Mouse (Mus musculus) neural tube, embryonic 11.5 days (tissue): Measurements from ENCODE around the gene Nat8. TPM values are rescaled to one million over a fixed set of nuclear protein-coding genes. Genes with fewer than 3 reads are reported as not detected.
"Not testable (repeated sequence)": the region's sequence is repeated elsewhere in the genome, so short reads cannot be mapped to it uniquely, and the experiment has no call there.

Experiments used
- ATAC-seq: fragments of 200-750 bp; cut with Nextera tagmentation; 2 replicates; pipeline ENCODE4 v1.8.0; 2017; ENCODE audit warnings: moderate number of reproducible peaks, mild to moderate bottlenecking, moderate TSS enrichment, moderate library complexity; ENCODE audit not compliant: insufficient read depth, low FRiP score, low TSS enrichment
- DNase-seq: peaks from one replicate; pipeline ENCODE4 v3.0.0-alpha.2; 2015; ENCODE audit warnings: low spot score
- H3K27ac ChIP-seq: fragments of 300-500 bp; sonication (generic); 2 replicates; pipeline ENCODE4 v1.5.1; 2014; ENCODE audit warnings: low read depth, mild to moderate bottlenecking, low read length
- H3K27me3 ChIP-seq: fragments of 300-500 bp; sonication (generic); 2 replicates; pipeline ENCODE4 v1.6.1; 2014; ENCODE audit warnings: mild to moderate bottlenecking, low read length, mixed read lengths; ENCODE audit not compliant: control insufficient read depth, insufficient read depth
- H3K36me3 ChIP-seq: fragments of 300-500 bp; sonication (generic); 2 replicates; pipeline ENCODE4 v1.6.1; 2014; ENCODE audit warnings: mild to moderate bottlenecking, low read length, moderate library complexity, mixed read lengths; ENCODE audit not compliant: control insufficient read depth, insufficient read depth
- H3K4me1 ChIP-seq: fragments of 300-500 bp; sonication (generic); 2 replicates; pipeline ENCODE4 v1.6.1; 2014; ENCODE audit warnings: low read length, mixed read lengths; ENCODE audit not compliant: control insufficient read depth, insufficient read depth
- H3K4me2 ChIP-seq: fragments of 300-500 bp; sonication (generic); 2 replicates; pipeline ENCODE4 v1.6.1; 2014; ENCODE audit warnings: low read depth, mild to moderate bottlenecking, moderate library complexity
- H3K4me3 ChIP-seq: fragments of 300-500 bp; sonication (generic); 2 replicates; pipeline ENCODE4 v1.5.1; 2014; ENCODE audit warnings: low read depth, low read length
- H3K9ac ChIP-seq: fragments of 300-500 bp; sonication (generic); 2 replicates; pipeline ENCODE4 v1.6.1; 2014; ENCODE audit warnings: mild to moderate bottlenecking, low read length
- H3K9me3 ChIP-seq: fragments of 300-500 bp; sonication (generic); 2 replicates; pipeline ENCODE4 v1.6.1; 2016; ENCODE audit warnings: low read length; ENCODE audit not compliant: control insufficient read depth
- WGBS: fragments of 180-500 bp; shearing (Covaris S2); extraction: QIAGEN DNeasy Blood & Tissue Kit; methylation state at CpG from one replicate; pipeline ENCODE4 v1.1.7; 2014; 5-methylcytosine and 5-hydroxymethylcytosine counted together
- polyA plus RNA-seq: library from polyadenylated mRNA; unstranded; fragments of >200 nt; fragmentation: Nextera tagmentation; extraction: Ambion mirVana; gene quantifications from 2 replicates; pipeline ENCODE4 v1.2.1, GENCODE M21; 2014

Gene Nat8
- polyA plus RNA-seq, 1 experiment from 2014 or later: not detected

DNA sequence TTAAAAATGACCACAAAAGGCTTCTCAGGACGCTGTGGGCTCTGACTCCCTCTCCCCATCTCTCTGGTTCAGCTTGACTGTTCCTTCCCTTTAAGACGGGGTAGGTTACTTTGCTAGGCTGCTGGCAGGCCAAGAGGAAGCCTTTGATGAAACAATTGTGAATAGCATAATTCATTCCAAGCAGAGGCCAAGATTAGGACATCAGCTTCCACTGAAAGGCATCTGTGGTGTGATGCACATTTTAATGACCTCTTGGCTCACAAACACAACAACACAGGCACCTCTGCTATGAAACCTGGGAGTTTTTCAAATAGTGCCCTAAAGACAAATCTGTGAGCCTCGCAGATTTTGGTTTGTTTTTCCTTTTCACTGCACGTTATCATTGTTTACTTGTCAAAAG lies 8.1 kb upstream of the Nat8 start:
- ATAC-seq (no peak), DNase-seq (no peak)
- H3K4me2 ChIP-seq: no peak overlapping the region
- H3K36me3 ChIP-seq: no peaks in the 10 kb centered on the region
- 66% methylated on average over 4 of the region's 4 CpGs for WGBS
- no peaks in the 10 kb centered on the region for H3K4me1 ChIP-seq
- H3K9ac ChIP-seq: no peak overlapping the region
- H3K9me3 ChIP-seq: no peaks in the 10 kb centered on the region
- no peak overlapping the region for H3K27ac ChIP-seq
- H3K27me3 ChIP-seq: no peaks in the 10 kb centered on the region
- H3K4me3 ChIP-seq: no peak overlapping the region

DNA sequence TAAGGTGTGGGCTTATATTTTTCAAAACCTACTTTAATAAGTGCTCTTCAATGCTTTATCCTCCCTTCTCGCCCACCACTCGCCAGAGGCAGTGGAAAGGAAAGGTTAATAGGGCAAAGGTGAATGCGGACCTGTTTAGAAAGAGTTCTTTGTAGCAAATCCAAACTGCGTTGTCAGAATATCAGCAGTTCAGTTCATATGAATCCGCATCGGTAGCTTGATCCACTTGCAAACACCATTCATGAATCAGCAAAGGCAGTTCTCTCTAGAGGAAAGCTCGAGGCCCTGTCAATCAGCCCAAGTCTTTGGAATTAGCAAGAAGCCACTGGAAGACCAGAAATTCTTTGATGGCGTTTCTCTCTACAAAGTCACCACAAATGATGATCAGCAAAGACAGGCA lies 6.8 kb upstream of the Nat8 start:
- no peak overlapping the region for H3K9ac ChIP-seq
- no peak overlapping the region for H3K4me2 ChIP-seq
- no peak overlapping the region for H3K27ac ChIP-seq
- no peaks in the 10 kb centered on the region for H3K27me3 ChIP-seq
- 68% methylated on average over 8 of the region's 8 CpGs for WGBS
- no peak for ATAC-seq
- no peak overlapping the region for H3K4me3 ChIP-seq
- H3K9me3 ChIP-seq: no peaks in the 10 kb centered on the region
- H3K36me3 ChIP-seq: no peaks in the 10 kb centered on the region
- DNase-seq: no peak
- no peaks in the 10 kb centered on the region for H3K4me1 ChIP-seq

DNA sequence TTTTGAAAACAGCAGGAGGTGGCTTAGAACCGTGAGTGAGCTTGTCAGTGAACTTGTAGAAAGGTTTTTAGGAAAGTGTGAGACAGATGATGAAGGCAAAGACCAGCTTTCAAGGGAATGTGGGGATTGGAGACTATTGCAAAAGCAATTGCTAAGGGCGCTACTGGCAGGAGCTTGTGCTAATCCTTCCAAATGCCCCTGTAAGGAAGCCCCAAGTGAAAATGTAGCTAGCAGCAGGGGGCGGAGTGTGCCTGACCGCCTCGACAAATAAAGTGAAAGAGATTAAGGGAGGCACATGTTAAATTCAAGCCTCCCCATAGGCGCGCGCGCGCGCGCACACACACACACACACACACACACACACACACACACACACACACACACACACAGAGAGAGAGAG lies 5.4 kb upstream of the Nat8 start:
- not testable (repeated sequence) for H3K4me2 ChIP-seq, H3K9ac ChIP-seq, H3K27ac ChIP-seq, H3K36me3 ChIP-seq, H3K4me1 ChIP-seq, ATAC-seq, H3K4me3 ChIP-seq, H3K27me3 ChIP-seq, H3K9me3 ChIP-seq
- WGBS: 31% methylated on average over 12 of the region's 12 CpGs
- peak; percentile 47 for DNase-seq

DNA sequence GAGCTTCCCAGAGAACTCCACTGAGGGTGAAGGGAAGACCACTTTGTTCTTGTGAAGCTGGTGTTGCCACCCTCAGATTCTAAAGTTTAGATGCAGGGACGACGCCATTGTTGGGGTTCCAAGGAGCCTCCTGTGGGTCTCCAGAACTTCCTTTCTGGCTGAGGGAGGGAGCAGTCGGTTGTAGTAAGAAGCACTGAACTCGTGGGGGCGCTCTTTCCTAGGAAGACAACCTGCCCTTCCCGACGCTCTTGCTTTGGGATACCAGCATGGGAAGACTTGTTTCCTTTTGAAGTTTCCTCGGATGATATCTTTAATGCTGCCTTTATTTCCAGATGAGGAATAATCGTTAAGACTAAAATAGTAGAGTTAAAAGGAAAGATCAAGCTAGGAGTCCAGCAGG lies 4.9 kb upstream of the Nat8 start:
- H3K27me3 ChIP-seq, H3K9me3 ChIP-seq, H3K36me3 ChIP-seq, H3K4me1 ChIP-seq, H3K4me3 ChIP-seq, ATAC-seq, H3K4me2 ChIP-seq, H3K27ac ChIP-seq, H3K9ac ChIP-seq: not testable (repeated sequence)
- DNase-seq: peak; percentile 23
- 23% methylated on average over 7 of the region's 9 CpGs for WGBS

DNA sequence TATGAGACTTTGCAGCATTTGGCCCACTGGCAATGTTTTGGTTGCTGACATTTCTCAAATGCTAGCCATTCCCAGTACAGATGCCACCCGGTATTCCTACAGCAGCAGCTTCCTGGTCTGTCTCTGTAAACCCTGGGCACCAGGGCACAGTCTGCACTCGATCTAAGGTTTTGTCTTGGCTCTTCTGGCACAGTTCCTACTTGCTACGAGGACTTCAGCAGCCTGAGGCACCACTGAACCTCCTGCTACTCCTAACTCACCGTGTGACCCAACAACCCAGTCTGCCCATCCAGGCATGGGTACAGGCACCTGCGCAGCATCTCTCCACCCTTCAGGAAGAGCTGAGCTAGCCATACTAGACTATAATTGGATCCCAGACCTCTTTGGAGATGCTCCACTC lies 4.2 kb upstream of the Nat8 start:
- not testable (repeated sequence) for H3K4me2 ChIP-seq, H3K9ac ChIP-seq, H3K4me1 ChIP-seq, H3K27ac ChIP-seq, H3K4me3 ChIP-seq, H3K36me3 ChIP-seq, H3K27me3 ChIP-seq, H3K9me3 ChIP-seq, DNase-seq, ATAC-seq
- 86% methylated on average over 5 of the region's 5 CpGs for WGBS

DNA sequence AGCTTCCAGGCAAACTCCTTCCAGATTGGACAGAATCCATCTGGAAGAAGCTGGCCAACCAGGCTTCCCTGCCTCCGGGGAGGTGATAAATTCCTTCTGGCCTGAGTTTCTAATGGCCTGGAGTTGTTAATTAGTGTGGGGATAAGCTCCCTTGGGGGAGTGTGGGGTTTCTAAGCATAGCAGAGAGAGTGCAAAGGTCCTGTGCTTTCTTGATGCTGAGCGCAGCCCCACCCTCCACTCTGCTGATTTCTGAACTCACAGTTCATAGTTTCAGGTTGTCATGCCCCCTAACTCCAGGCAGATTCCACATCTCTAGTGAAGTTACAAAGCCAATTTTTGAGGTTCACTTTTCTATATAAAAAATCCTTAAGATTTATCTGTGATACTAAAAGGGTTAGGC lies 3.2 kb upstream of the Nat8 start:
- not testable (repeated sequence) for H3K27ac ChIP-seq, H3K27me3 ChIP-seq, H3K9ac ChIP-seq, ATAC-seq, H3K4me1 ChIP-seq, H3K4me3 ChIP-seq, H3K9me3 ChIP-seq, H3K4me2 ChIP-seq, H3K36me3 ChIP-seq, DNase-seq
- WGBS: 77% methylated on average over 1 of the region's 2 CpGs

DNA sequence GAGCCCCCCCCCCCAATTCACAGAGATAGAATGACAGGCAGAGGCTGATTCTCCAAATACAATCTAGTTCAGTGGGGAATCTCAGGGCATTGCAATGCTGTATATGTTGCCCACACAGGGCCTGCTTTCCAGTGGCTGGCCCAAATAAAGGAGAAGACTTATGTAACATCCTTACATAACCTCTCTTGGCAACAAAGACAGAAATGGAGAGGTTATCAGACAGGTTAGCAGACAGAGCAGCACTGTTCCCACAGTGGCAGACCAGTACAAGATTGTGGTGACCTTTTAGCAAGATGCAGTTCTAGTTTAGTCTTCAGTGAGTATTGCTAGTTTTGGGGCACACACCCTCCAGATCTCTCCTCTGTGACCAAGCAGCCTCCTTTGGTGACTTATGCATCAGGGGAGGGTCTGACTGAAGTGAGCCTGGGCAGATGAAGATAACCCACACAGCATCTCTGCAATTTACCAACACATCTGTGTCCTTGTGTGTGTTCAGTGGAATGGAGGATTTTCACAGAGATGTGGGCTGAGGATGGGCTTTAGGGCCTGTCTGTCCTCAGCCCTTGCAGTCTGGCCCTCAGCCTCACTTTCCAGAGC lies 2.7 kb upstream of the Nat8 start:
- not testable (repeated sequence) for ATAC-seq, H3K9ac ChIP-seq, H3K27me3 ChIP-seq, DNase-seq, H3K9me3 ChIP-seq, H3K36me3 ChIP-seq, H3K4me3 ChIP-seq, H3K4me2 ChIP-seq, H3K4me1 ChIP-seq, H3K27ac ChIP-seq

DNA sequence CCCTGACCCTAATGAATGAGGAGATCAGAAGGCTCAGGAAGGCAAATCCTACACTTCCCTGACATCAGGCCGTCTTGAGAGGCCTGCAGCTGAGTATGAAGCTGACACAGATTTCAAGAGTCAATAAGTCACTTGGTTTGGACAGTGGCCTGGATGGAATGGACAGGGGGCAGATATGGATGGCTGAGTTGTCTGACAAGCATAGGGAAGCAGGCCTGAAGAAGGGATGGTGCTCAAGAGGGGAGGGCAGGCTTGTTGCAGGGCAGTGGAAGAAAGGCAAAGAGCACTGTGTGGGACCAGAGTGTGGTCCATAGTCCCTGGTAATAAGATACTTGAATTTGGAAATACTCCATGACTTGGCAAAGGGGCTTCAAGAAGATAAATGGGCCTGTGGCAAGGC lies 2.4 kb downstream of the Nat8 start:
- H3K27ac ChIP-seq: no peak overlapping the region
- no peaks in the 10 kb centered on the region for H3K9me3 ChIP-seq
- no peaks in the 10 kb centered on the region for H3K36me3 ChIP-seq
- no peaks in the 10 kb centered on the region for H3K4me1 ChIP-seq
- no peak for ATAC-seq
- WGBS: 63% methylated on average over 1 of the region's 1 CpGs
- no peak overlapping the region for H3K4me3 ChIP-seq
- no peak overlapping the region for H3K9ac ChIP-seq
- no peak overlapping the region for H3K4me2 ChIP-seq
- no peaks in the 10 kb centered on the region for H3K27me3 ChIP-seq
- DNase-seq: no peak

DNA sequence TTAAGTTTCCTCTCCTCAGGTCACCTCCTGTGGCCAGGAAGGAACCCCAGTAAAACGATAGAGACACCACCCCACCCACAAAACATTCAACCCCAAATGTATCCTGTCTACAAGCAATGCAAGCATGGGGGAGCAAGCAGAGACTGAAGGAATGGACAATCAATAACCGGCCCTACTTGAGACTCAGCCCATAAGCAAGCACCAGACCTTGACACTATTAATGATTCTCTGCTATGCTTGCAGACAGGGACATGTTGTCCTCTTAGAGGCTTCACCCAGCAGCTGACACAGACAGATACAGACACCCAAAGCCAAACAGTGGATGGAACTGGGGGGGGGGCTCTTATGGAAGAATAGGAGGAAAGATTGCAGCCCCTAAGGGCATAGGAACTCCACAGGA lies 6.0 kb downstream of the Nat8 start:
- H3K27ac ChIP-seq: no peak overlapping the region
- H3K4me2 ChIP-seq: no peak overlapping the region
- no peaks in the 10 kb centered on the region for H3K36me3 ChIP-seq
- H3K4me1 ChIP-seq: no peaks in the 10 kb centered on the region
- DNase-seq (no peak), ATAC-seq (no peak)
- H3K9me3 ChIP-seq: no peaks in the 10 kb centered on the region
- WGBS: 85% methylated on average over 2 of the region's 2 CpGs
- H3K9ac ChIP-seq: no peak overlapping the region
- H3K4me3 ChIP-seq: no peak overlapping the region
- H3K27me3 ChIP-seq: no peaks in the 10 kb centered on the region
